Mouse (Mus musculus): ENCODE measurements around the gene Tex101. TPM values are rescaled to one million over a fixed set of nuclear protein-coding genes. Genes with fewer than 3 reads are reported as not detected.
"Not testable (repeated sequence)": the region's sequence is repeated elsewhere in the genome, so short reads cannot be mapped to it uniquely, and the experiment has no call there.

Gene Tex101
- 0.15 TPM in 1 of 2 replicates, not detected in the other for polyA plus RNA-seq (2015; fragmentation: Nextera tagmentation; extraction: Ambion mirVana)

DNA sequence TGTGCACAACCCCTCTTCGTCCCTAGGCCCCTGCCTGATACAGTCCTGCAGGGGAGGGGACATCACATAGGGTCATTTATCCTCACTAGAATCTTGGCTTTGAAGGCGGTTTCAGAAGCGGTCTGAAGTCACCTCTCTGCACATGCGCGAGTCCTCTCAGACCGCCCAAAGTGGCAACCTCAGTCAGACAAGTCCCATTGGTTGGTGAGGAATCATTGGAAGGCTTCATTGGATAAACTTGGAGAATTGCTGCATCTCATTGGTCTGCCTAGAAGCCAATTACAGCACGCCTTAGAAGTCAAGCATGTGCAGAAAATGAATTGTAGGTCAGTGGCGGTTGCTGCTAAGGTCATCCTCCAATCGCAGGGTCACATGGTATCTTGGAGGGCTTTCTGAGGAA, at the start of gene Tex101:
TSS of gene Tex101 (minus strand) at position 101 of the 400 bp plus-strand sequence.
- Histone ChIP-seq H3K9ac (replicated peaks) (no peak within 1 kb of the TSS), H3K4me1 (replicated peaks) (no peaks in the 10 kb centered on the region), H3K36me3 (no peaks in the 10 kb centered on the region), H3K4me3 (replicated peaks) (no peak within 1 kb of the TSS), H3K4me2 (replicated peaks) (no peak within 1 kb of the TSS), H3K27ac (no peak within 1 kb of the TSS), H3K27me3 (no peaks in the 10 kb centered on the region), H3K9me3 (no peaks in the 10 kb centered on the region)
- 90% methylated on average over 9 of the region's 9 CpGs for WGBS
- no peak for ATAC-seq

DNA sequence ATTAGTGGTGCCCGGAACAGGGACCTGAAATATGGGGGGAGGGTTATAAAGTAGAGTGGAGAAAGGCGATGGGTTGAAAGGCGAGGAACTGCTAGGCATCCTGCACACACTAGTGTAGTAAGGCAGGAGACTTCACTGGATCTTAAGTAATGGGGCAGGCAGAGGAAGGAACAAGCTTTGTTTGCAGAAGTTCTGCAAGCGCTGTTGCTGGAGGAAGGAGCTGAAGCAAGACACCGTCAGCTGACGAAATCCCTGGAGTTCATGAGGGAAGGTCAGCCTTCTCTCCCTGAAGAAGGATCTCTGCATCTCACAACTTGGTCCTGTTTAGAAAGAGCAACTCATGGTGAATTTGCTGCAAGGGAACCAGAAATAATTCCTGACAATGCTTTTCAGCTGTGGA, 38.6 kb upstream of the Tex101 start:
- 81% methylated on average over 6 of the region's 6 CpGs for WGBS
- 0 out of 2 replicates have a peak, but pooled peaks cover 5% of the 10 kb centered on the region for H3K4me1 ChIP-seq (replicated peaks)
- no peaks in the 10 kb centered on the region for H3K36me3 ChIP-seq
- no peaks in the 10 kb centered on the region for H3K9me3 ChIP-seq
- no peak overlapping the region for H3K27ac ChIP-seq
- H3K27me3 ChIP-seq = no peaks in the 10 kb centered on the region
- no peak for ATAC-seq
- H3K9ac ChIP-seq (replicated peaks) = no peak overlapping the region
- H3K4me3 ChIP-seq (replicated peaks) = no peak overlapping the region
- H3K4me2 ChIP-seq (replicated peaks) = no peak overlapping the region

DNA sequence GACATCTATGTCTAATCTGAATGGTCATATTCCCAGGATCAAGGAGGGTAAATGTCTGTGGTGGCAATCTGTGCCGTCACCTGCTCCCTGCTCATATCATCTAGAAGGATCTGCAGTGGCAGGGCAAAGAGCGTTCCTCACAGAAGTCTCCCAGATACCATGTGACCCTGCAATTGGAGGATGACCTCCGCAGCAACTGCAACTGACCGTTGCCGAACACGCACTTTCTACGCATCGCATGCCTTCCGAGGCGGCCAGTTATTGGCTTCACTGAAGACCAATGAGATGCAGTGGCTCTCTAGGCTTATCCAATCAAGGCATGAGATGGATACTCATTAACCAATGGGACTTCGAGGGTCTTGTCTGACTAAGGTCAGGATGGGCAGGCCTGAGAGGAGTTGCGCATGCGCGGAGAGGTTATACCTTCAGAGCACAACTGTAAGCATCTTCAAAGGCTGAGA, 32.4 kb upstream of the Tex101 start, which contains the start of gene BC049730:
TSS of gene BC049730 (plus strand) at position 411 of the 461 bp plus-strand sequence.
- Histone ChIP-seq H3K4me1 (replicated peaks) (no peaks in the 10 kb centered on the region), H3K4me2 (replicated peaks) (no peak within 1 kb of the TSS), H3K4me3 (replicated peaks) (no peak within 1 kb of the TSS), H3K27ac (no peak within 1 kb of the TSS), H3K9ac (replicated peaks) (no peak within 1 kb of the TSS), H3K9me3 (no peaks in the 10 kb centered on the region), H3K36me3 (no peaks in the 10 kb centered on the region), H3K27me3 (no peaks in the 10 kb centered on the region)
- WGBS = 91% methylated on average over 14 of the region's 14 CpGs
- no peak for ATAC-seq

DNA sequence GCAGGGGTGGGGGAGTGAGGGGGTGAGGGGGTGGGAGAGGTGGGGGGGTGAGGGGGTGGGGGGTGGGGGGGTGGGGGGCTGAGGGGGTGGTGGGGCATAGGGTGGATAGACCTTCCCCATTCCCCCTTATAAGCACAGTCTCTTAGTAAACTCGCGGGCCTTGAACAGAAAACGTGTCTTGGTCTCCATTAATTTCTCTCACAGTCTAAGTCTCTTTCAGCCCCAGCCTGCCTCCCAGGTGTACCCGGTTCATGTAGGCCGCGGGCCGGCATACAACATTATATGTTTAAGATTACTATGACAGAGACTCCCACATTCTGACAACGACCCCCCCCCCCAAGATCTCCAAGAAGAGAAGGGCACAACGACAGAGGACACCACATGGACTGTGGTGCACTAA, 26.4 kb upstream of the Tex101 start:
- H3K27me3 ChIP-seq; H3K36me3 ChIP-seq; H3K4me1 ChIP-seq (replicated peaks); H3K4me2 ChIP-seq (replicated peaks); ATAC-seq; H3K9me3 ChIP-seq; H3K27ac ChIP-seq; H3K4me3 ChIP-seq (replicated peaks); H3K9ac ChIP-seq (replicated peaks): not testable (repeated sequence)
- 90% methylated on average over 9 of the region's 9 CpGs for WGBS

DNA sequence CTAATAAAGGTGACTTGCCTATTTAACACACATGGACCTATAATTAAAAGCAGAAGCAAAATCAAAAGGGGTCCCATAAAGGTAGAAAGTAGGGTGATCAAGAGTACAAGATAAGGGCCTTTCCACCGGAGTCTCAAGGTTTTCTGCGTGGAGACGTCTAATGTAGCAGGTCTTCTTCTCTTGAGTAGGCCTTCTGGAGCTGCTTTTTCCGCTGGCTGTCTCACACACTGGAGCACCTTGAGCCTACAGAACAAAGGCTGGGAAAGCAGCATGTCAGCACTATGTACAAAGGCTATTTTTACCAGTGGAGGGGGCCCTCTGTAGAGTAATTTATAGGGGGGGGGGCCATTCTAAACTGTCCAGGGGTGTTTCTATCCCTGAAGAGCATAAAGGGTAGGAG, 21.4 kb upstream of the Tex101 start:
- not testable (repeated sequence) for H3K4me2 ChIP-seq (replicated peaks)
- WGBS = 89% methylated on average over 4 of the region's 4 CpGs

DNA sequence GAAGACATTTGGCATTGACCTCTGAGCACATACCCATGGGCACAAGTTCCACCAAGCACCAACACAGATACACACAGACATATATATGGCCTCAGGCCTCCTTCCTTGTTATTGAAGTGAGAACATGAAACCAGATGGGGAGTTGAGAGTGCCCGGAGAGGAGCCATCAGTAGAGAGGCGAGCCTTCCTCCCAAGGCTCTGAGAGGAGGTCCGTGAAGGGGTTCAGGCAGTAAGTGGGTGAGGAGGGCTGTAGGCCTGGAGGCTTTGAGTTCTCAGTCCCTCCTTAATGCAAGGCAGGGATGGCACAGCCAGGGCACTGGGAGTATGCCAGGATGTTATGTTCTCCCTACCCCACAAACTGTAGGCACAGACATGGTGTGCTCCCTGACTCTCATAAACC, 16.2 kb upstream of the Tex101 start:
- ATAC-seq, H3K27ac ChIP-seq: not testable (repeated sequence)
- 91% methylated on average over 3 of the region's 3 CpGs for WGBS

More for the DNA sequence above, 21.4 kb upstream of the Tex101 start:
- not testable (repeated sequence) for H3K36me3 ChIP-seq; H3K27me3 ChIP-seq; ATAC-seq; H3K9ac ChIP-seq (replicated peaks); H3K9me3 ChIP-seq; H3K4me1 ChIP-seq (replicated peaks); H3K27ac ChIP-seq; H3K4me3 ChIP-seq (replicated peaks)

DNA sequence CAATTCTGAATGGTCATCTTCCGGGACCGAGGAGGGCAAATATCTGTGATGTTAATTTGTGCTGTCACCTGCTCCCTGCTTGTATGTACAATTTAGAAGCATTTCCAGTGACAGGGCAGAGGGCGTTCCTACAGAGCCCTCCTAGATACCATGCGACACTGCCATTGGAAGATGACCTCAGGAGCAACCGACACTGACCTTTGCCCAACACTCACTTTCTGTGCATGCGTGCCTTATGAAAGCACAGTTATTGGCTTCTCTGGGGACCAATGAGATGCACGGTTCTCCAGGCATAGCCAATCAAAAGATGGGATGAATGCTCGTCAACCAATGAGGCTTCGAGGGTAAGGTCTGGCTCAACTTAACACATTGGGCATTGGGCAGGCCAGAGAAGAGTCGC, 11.0 kb upstream of the Tex101 start:
- H3K27me3 ChIP-seq; H3K9ac ChIP-seq (replicated peaks); H3K27ac ChIP-seq; ATAC-seq; H3K9me3 ChIP-seq; H3K4me3 ChIP-seq (replicated peaks); H3K36me3 ChIP-seq; H3K4me1 ChIP-seq (replicated peaks); H3K4me2 ChIP-seq (replicated peaks): not testable (repeated sequence)
- 94% methylated on average over 10 of the region's 10 CpGs for WGBS

More for the DNA sequence above, 16.2 kb upstream of the Tex101 start:
- H3K36me3 ChIP-seq; H3K4me1 ChIP-seq (replicated peaks); H3K4me3 ChIP-seq (replicated peaks); H3K27me3 ChIP-seq; H3K9me3 ChIP-seq; H3K9ac ChIP-seq (replicated peaks); H3K4me2 ChIP-seq (replicated peaks): not testable (repeated sequence)

DNA sequence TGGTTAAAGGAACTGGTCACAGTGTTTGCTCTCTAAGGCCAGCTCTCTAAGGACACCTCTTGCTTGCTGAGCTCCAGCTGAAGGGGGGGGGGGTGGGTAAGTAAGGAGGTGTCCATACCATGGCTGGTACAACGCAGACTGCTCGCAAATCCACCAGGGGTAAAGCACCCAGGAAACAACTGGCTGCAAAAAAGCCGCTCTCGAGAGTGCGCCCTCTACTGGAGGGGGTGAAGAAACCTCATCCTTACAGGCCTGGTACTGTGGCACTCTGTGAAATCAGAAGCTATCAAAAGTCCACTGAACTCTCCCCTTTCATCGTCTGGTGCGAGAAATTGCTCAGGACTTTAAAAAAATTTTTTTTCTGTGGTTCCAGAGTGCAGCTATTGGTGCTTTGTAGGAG, 7.6 kb upstream of the Tex101 start:
- H3K27me3 ChIP-seq; ATAC-seq; H3K9me3 ChIP-seq; H3K4me1 ChIP-seq (replicated peaks); H3K9ac ChIP-seq (replicated peaks); H3K36me3 ChIP-seq; H3K4me2 ChIP-seq (replicated peaks); H3K27ac ChIP-seq; H3K4me3 ChIP-seq (replicated peaks): not testable (repeated sequence)
- WGBS = 85% methylated on average over 7 of the region's 7 CpGs

DNA sequence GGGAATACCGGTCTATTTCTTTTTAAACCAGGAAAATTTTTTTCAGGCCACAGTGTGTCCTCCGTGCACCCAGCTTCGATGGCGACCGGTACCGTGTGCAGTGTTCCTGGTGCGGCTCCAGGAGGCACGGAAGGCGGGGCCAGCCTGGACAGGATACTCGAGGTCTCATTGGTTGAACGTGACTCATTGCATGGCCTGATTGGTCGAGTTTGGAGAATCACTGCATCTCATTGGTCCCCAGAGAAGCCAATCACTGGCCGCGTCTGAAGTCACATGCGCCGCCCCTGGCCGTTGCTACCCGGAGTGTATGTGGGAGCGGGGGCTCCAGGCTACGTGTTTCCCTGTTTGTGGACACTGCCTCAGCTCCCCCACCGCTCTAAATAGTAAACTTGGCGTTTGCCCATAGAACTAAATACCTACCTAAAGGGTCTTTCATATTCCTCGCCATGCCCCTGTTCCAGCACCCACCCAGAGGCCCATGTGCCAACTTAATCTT, 4.5 kb downstream of the Tex101 start:
- no peaks in the 10 kb centered on the region for H3K27me3 ChIP-seq
- 94% methylated on average over 23 of the region's 23 CpGs for WGBS
- ATAC-seq = no peak
- H3K4me2 ChIP-seq (replicated peaks) = no peak overlapping the region
- H3K9me3 ChIP-seq = no peaks in the 10 kb centered on the region
- no peak overlapping the region for H3K27ac ChIP-seq
- H3K36me3 ChIP-seq = no peaks in the 10 kb centered on the region
- no peaks in the 10 kb centered on the region for H3K4me1 ChIP-seq (replicated peaks)
- no peak overlapping the region for H3K9ac ChIP-seq (replicated peaks)
- no peak overlapping the region for H3K4me3 ChIP-seq (replicated peaks)

DNA sequence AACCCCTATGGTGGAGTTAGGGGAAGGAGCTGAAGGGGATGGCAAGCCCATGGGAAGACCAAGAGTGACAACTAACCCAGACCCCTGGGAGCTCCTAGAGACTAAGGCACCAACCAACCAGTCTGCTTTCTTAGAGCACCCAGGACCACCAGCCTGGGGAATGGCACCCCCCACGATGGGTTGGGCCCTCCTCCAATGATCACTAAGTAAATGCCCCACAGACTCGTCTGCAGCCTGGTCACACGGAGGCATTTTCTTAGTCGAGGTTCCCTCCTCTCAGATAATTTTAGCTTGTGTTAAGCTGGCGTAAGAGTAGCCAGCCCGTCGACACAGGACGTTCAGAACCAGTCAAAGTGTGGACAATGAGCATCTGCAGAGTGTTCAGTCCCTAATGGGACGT, 11.5 kb downstream of the Tex101 start:
- no peak for ATAC-seq
- no peak overlapping the region for H3K27ac ChIP-seq
- H3K4me1 ChIP-seq (replicated peaks) = no peaks in the 10 kb centered on the region
- no peaks in the 10 kb centered on the region for H3K27me3 ChIP-seq
- no peak overlapping the region for H3K9ac ChIP-seq (replicated peaks)
- no peaks in the 10 kb centered on the region for H3K9me3 ChIP-seq
- 69% methylated on average over 9 of the region's 9 CpGs for WGBS
- H3K4me2 ChIP-seq (replicated peaks) = no peak overlapping the region
- H3K36me3 ChIP-seq = no peaks in the 10 kb centered on the region
- H3K4me3 ChIP-seq (replicated peaks) = no peak overlapping the region

DNA sequence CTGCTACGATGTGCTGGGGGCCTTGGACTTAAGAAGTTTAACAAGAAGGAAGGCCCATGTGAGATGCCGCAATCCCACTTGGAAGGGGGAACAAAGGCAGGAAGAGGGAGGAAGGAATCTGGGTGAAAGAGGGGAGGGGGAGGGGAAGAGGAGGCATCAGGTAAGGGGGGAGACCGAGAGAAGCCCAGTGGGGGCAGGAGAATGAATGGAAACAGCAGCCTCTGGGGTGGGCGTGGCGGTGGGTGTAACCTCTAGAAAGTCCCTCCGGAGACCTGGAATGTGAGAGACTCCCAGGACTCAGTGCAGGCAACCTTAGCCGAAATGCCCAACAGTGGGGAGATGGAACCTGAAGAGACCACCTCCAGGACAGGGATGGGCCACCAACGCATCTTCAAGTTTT, 12.2 kb downstream of the Tex101 start:
- Histone ChIP-seq H3K4me3 (replicated peaks) (no peak overlapping the region), H3K9me3 (no peaks in the 10 kb centered on the region), H3K4me2 (replicated peaks) (no peak overlapping the region), H3K27ac (no peak overlapping the region), H3K9ac (replicated peaks) (no peak overlapping the region), H3K27me3 (no peaks in the 10 kb centered on the region), H3K4me1 (replicated peaks) (no peaks in the 10 kb centered on the region), H3K36me3 (no peaks in the 10 kb centered on the region)
- 37% methylated on average over 8 of the region's 8 CpGs for WGBS
- ATAC-seq = no peak

DNA sequence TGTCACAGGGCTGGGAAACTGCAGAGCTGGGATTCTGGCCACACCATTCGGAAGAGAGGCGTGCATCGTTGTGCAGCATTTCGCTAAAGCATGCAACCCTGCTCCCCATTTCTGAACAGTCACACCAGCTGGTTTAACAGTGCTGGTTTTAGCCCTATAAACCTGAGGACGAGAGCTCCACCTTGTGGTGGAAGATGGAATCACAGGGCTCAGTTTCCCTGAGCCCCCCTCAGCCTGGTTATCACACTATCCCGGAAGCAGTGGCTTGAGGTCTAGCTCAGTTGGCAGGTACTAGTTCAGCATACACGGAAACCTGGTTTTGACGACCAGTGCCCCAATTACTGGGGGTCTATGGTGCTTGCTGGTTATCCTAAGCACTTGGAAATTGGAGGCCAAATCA, 13.9 kb downstream of the Tex101 start:
- no peaks in the 10 kb centered on the region for H3K27me3 ChIP-seq
- WGBS = 18% methylated on average over 8 of the region's 8 CpGs
- no peaks in the 10 kb centered on the region for H3K36me3 ChIP-seq
- H3K4me1 ChIP-seq (replicated peaks) = no peaks in the 10 kb centered on the region
- peak; percentile 78 for ATAC-seq
- no peak overlapping the region for H3K27ac ChIP-seq
- H3K4me2 ChIP-seq (replicated peaks) = no peak overlapping the region
- H3K4me3 ChIP-seq (replicated peaks) = no peak overlapping the region
- H3K9ac ChIP-seq (replicated peaks) = no peak overlapping the region
- H3K9me3 ChIP-seq = no peaks in the 10 kb centered on the region
